Mouse (Mus musculus) intestine, embryonic 16.5 days (tissue): ENCODE measurements around the gene Fkbp10. TPM values are rescaled to one million over a fixed set of nuclear protein-coding genes. Genes with fewer than 3 reads are reported as not detected.

Experiments
- ATAC-seq: fragments of 200-750 bp; cut with Nextera tagmentation; 2 replicates; pipeline ENCODE4 v1.8.0; 2017; ENCODE audit warnings: moderate TSS enrichment, moderate library complexity
- H3K27ac ChIP-seq: fragments of 300-500 bp; sonication (generic); 2 replicates; pipeline ENCODE4 v1.5.1; 2014; ENCODE audit warnings: mild to moderate bottlenecking, low read length
- H3K27me3 ChIP-seq: fragments of 300-500 bp; sonication (generic); replicated peaks from 2 replicates; pipeline ENCODE4 v1.6.1; 2014; ENCODE audit warnings: low read length, control low read depth, mixed read lengths; ENCODE audit not compliant: control insufficient read depth, insufficient read depth
- H3K36me3 ChIP-seq: fragments of 300-500 bp; sonication (generic); 2 replicates; pipeline ENCODE4 v1.6.1; 2014; ENCODE audit warnings: low read length, control low read depth; ENCODE audit not compliant: control insufficient read depth, insufficient read depth
- H3K4me1 ChIP-seq: fragments of 300-500 bp; sonication (generic); 2 replicates; pipeline ENCODE4 v1.6.1; 2014; ENCODE audit warnings: low read length, control low read depth, mixed read lengths; ENCODE audit not compliant: control insufficient read depth, insufficient read depth
- H3K4me2 ChIP-seq: fragments of 300-500 bp; sonication (generic); 2 replicates; pipeline ENCODE4 v1.6.1; 2014; ENCODE audit warnings: low read depth, low read length, control low read depth
- H3K4me3 ChIP-seq: fragments of 300-500 bp; sonication (generic); 2 replicates; pipeline ENCODE4 v1.5.1; 2014; ENCODE audit warnings: mild to moderate bottlenecking, low read length
- H3K9ac ChIP-seq: fragments of 300-500 bp; sonication (generic); 2 replicates; pipeline ENCODE4 v1.6.1; 2014; ENCODE audit warnings: low read depth, low read length
- H3K9me3 ChIP-seq: fragments of 300-500 bp; sonication (generic); 2 replicates; pipeline ENCODE4 v1.6.1; 2016; ENCODE audit warnings: low read length, control low read depth; ENCODE audit not compliant: control insufficient read depth
- WGBS: fragments of 180-500 bp; shearing (Covaris S2); extraction: QIAGEN DNeasy Blood & Tissue Kit; methylation state at CpG from one replicate; pipeline ENCODE4 v1.1.7; 2014; 5-methylcytosine and 5-hydroxymethylcytosine counted together
- polyA plus RNA-seq: library from polyadenylated mRNA; unstranded; fragments of >200 nt; fragmentation: Nextera tagmentation; extraction: Ambion mirVana; gene quantifications from 2 replicates; pipeline ENCODE4 v1.2.1, GENCODE M21; 2015

Fkbp10 gene
- polyA plus RNA-seq, 1 experiment from 2014 or later, result 78.1 TPM

GRCm38 (mm10) chr11:100379311-100379710 lies 36.2 kb upstream of the Fkbp10 start:
- Histone ChIP-seq H3K9ac (no peak overlapping the region), H3K9me3 (no peaks in the 10 kb centered on the region), H3K36me3 (peaks cover 49% of the 10 kb centered on the region), H3K4me1 (no peaks in the 10 kb centered on the region), H3K27me3 (no peaks in the 10 kb centered on the region), H3K4me3 (no peak overlapping the region), H3K4me2 (no peak overlapping the region), H3K27ac (no peak overlapping the region)
- 89% methylated on average over 4 of the region's 4 CpGs for WGBS
- ATAC-seq, result no peak

DNA sequence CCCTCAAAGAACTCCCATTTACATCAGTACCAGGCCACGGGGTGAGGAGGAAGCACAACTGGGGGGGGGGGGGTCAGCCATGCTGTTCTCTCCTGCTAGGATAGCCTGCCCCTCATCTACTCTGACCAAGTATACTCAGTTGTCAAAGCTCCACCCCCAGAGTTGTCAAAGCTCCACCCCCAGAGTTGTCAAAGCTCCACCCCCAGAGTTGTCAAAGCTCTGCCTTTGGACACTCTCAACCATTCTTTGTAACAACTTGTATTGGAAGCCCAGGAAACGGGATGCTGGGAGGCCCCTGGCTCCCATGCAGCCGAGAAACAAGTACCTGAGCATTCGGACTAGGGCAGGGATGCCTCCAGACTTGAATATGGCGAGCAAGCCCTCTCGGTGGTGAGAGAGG lies 32.8 kb upstream of the Fkbp10 start:
- WGBS, result 91% methylated on average over 6 of the region's 6 CpGs
- H3K4me2 ChIP-seq, result no peak overlapping the region
- H3K36me3 ChIP-seq, result peaks cover 42% of the 10 kb centered on the region
- no peaks in the 10 kb centered on the region for H3K9me3 ChIP-seq
- no peak for ATAC-seq
- no peak overlapping the region for H3K4me3 ChIP-seq
- H3K27ac ChIP-seq, result no peak overlapping the region
- H3K4me1 ChIP-seq, result peaks cover 17% of the 10 kb centered on the region
- H3K27me3 ChIP-seq, result no peaks in the 10 kb centered on the region
- no peak overlapping the region for H3K9ac ChIP-seq

DNA sequence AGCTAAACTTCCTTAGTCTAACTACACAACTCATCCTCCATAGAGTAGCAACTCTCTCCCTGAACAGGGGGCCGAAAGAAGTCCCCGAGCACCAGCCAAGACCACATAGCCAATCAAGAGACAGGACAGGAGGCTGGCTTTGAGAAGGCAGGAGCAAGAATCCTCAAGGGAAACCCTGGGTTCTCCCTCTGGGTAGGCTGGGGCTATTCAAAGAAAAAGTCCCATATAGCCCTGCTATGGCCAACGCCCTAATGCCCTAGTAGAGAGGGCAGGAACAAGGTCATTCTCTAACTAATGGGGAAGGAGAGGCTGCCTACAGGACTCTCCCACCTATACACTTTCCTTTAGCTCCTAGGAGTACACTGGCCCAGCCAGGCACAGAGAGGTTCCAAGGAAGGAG lies 30.5 kb upstream of the Fkbp10 start:
- Histone ChIP-seq H3K27ac (no peak overlapping the region), H3K9me3 (no peaks in the 10 kb centered on the region), H3K4me1 (peaks cover 39% of the 10 kb centered on the region), H3K4me2 (no peak overlapping the region), H3K36me3 (peaks cover 32% of the 10 kb centered on the region), H3K4me3 (no peak overlapping the region), H3K9ac (no peak overlapping the region), H3K27me3 (no peaks in the 10 kb centered on the region)
- WGBS, result 92% methylated on average over 3 of the region's 3 CpGs
- no peak for ATAC-seq

DNA sequence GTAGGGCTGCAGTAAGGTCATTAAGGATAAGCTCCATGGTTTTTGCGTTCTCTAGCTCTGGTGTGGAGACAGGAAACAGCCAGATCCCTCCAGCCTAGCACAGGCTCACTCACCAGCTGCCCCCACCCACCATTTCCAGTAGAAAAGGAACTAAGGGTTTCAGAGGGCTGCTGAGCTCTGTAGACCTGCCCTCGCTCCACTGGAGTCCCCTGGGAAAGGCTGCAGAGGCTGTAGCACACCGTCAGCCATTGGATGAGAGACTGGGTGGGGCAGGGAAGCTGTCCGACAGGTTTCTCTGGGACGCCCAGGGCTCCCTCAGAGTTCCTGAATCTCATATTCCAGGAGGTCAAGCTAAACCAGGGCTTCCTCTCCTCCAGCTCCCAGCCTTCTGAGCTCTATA lies 28.9 kb upstream of the Fkbp10 start:
- H3K4me1 ChIP-seq, result peaks cover 54% of the 10 kb centered on the region
- no peaks in the 10 kb centered on the region for H3K27me3 ChIP-seq
- H3K9ac ChIP-seq, result peak overlapping the region; percentile 44; the same call in 1 of the 2 replicates
- no peaks in the 10 kb centered on the region for H3K9me3 ChIP-seq
- peak overlapping the region; percentile 32 for H3K4me2 ChIP-seq
- H3K27ac ChIP-seq, result peak overlapping the region; percentile 85
- peaks cover 24% of the 10 kb centered on the region for H3K36me3 ChIP-seq
- peak; percentile 89 for ATAC-seq
- peak overlapping the region; percentile 12; the same call in 1 of the 2 replicates for H3K4me3 ChIP-seq
- 47% methylated on average over 5 of the region's 5 CpGs for WGBS

DNA sequence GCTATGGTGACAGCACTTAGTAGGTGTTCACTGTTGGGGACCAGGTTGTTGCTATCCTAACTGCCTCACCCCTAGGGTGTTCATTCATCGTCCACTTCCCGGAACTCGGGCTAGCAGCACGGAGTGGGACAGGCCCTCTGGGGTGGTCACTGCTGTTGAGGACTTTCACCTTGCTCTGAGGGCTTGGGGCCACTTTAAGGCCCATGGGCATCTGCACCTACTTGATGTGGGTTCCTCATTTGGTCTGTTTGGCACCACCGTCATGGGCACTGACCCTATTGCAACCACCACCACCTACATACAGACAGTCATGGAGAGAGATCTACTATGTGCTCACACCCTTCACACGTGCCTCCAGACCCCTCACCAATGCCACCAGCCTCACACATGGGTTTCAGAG lies 28.4 kb upstream of the Fkbp10 start:
- H3K27ac ChIP-seq, result peak overlapping the region; percentile 78
- 83% methylated on average over 6 of the region's 6 CpGs for WGBS
- ATAC-seq, result no peak
- H3K9ac ChIP-seq, result peak overlapping the region; percentile 44; the same call in 1 of the 2 replicates
- no peak overlapping the region for H3K4me3 ChIP-seq
- H3K4me1 ChIP-seq, result peaks cover 57% of the 10 kb centered on the region
- peak overlapping the region; percentile 15; the same call in 1 of the 2 replicates for H3K4me2 ChIP-seq
- no peaks in the 10 kb centered on the region for H3K27me3 ChIP-seq
- no peaks in the 10 kb centered on the region for H3K9me3 ChIP-seq
- H3K36me3 ChIP-seq, result peaks cover 22% of the 10 kb centered on the region

GRCm38 (mm10) chr11:100387589-100388375 lies 27.7 kb upstream of the Fkbp10 start:
- peaks cover 62% of the 10 kb centered on the region for H3K4me1 ChIP-seq
- WGBS, result 16% methylated on average over 14 of the region's 14 CpGs
- peaks cover 18% of the 10 kb centered on the region for H3K36me3 ChIP-seq
- no peak overlapping the region; the same call in 1 of the 2 replicates for H3K4me3 ChIP-seq
- H3K4me2 ChIP-seq, result peak overlapping the region; percentile 15
- H3K9me3 ChIP-seq, result no peaks in the 10 kb centered on the region
- H3K27ac ChIP-seq, result peak overlapping the region; percentile 78
- no peaks in the 10 kb centered on the region for H3K27me3 ChIP-seq
- ATAC-seq, result peak; percentile 44
- peak overlapping the region; percentile 31 for H3K9ac ChIP-seq

DNA sequence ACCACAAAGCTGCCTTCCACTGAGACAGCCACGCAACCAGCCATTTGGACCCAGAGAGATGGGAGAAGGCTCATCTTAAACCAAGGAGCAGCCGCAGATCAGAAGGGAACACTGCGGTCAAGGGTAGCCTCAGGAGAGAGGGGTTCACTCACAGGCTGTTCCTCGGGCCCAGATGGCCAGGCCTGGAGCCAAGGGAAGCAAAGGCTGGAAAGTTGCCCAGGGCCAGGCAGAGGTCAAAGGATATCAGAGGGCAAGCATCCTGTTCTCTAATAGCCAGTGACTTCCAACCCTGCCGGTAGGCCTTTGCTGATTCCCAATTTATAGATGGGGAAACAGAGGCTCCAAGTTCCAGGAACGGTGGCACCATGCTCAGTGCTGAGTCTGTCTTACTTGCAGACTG lies 26.9 kb upstream of the Fkbp10 start:
- Histone ChIP-seq H3K4me2 (peak overlapping the region; percentile 15), H3K9ac (peak overlapping the region; percentile 31; the same call in 1 of the 2 replicates), H3K4me3 (no peak overlapping the region), H3K27me3 (no peaks in the 10 kb centered on the region), H3K4me1 (peaks cover 70% of the 10 kb centered on the region), H3K27ac (peak overlapping the region; percentile 78), H3K36me3 (peaks cover 10% of the 10 kb centered on the region), H3K9me3 (no peaks in the 10 kb centered on the region)
- WGBS, result 71% methylated on average over 6 of the region's 6 CpGs
- ATAC-seq, result no peak

GRCm38 (mm10) chr11:100389931-100390445 lies 25.5 kb upstream of the Fkbp10 start:
- Histone ChIP-seq H3K4me3 (no peak overlapping the region; the same call in 1 of the 2 replicates), H3K27me3 (no peaks in the 10 kb centered on the region), H3K36me3 (peaks cover 7% of the 10 kb centered on the region; the same call in 1 of the 2 replicates), H3K4me2 (peak overlapping the region; percentile 16; the same call in 1 of the 2 replicates), H3K27ac (peak overlapping the region; percentile 66), H3K9ac (peak overlapping the region; percentile 49), H3K9me3 (no peaks in the 10 kb centered on the region), H3K4me1 (peaks cover 84% of the 10 kb centered on the region)
- 40% methylated on average over 8 of the region's 8 CpGs for WGBS
- ATAC-seq, result no peak

DNA sequence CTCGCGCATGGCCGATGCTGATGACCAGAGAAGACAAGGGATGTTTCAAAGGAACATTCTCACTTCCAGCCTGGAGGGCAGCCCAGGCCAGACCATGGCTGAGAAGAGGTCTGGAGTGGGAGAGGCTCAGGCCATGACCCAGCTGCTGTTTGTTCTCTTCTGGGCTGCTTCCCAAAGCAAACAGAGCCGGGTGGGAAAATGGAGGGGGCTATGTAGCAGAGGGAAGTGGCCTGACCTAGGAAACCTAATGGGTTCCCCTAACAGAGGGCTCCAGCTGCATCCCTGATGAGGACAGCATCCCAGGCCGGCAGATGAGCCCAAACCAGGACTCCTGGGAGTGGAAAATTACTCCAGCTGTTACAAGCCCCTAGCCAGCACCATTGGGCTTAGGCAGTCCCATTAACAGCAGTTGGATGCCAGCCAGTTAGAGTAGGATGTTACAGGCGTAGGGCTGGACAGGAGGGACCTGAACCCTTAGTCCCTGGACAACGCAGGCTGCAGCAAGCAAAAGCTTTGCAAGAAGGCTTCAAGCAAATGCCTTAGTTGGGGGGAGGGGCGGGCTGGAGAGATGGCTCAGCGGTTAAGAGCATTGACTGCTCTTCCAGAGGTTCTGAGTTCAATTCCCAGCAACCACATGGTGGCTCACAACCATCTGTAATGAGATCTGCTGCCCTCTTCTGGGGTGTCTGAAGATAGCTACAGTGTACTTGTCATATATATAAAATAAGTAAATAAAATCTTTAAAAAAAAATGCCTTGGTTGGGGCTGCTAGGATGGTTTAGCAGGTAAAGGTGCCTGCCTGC lies 24.2 kb upstream of the Fkbp10 start:
- Histone ChIP-seq H3K36me3 (no peaks in the 10 kb centered on the region), H3K4me1 (peaks cover 89% of the 10 kb centered on the region), H3K27ac (peak overlapping the region; percentile 66), H3K9me3 (no peaks in the 10 kb centered on the region), H3K9ac (no peak overlapping the region), H3K27me3 (no peaks in the 10 kb centered on the region), H3K4me2 (peak overlapping the region; percentile 1; the same call in 1 of the 2 replicates), H3K4me3 (no peak overlapping the region)
- peak; percentile 38 for ATAC-seq
- WGBS, result 36% methylated on average over 9 of the region's 9 CpGs
